Mouse (Mus musculus): ENCODE measurements around the gene Cnnm4. TPM values are rescaled to one million over a fixed set of nuclear protein-coding genes. Genes with fewer than 3 reads are reported as not detected.
A peak's percentile ranks its signal among the peaks of the same experiment; 100 is the strongest.

The Cnnm4 gene
- polyA plus RNA-seq, 1 experiment = 5.6 TPM

DNA sequence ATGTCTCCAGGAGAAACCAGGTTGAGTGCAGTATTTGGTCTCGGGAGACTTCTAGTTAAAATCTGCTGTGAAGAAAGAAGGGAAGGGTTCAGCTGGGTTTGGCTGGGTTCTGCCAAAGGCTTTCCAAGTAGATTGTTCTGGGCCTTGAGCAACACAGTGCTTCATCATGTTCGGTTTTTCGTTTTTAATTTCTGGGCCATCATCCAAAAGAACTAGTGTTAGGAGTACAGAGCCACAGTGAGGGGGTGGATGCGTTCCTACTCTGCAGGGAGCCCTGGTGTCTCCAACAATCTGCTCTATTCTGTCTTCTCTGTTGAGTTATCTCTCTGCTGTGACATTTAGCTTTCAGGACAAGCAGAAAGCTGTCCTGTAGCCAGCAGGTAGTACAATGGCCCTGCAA, 30.3 kb upstream of the Cnnm4 start:
- Histone ChIP-seq H3K27ac (ENCODE audit: insufficient read depth, low read length) (no peak overlapping the region), H3K4me1 (ENCODE audit: control insufficient read depth, insufficient read depth, insufficient read length) (peaks cover 5% of the 10 kb centered on the region), H3K27me3 (ENCODE audit: control insufficient read depth, insufficient read depth, low read length) (no peaks in the 10 kb centered on the region), H3K36me3 (ENCODE audit: control insufficient read depth, insufficient read depth, low read length) (peaks cover 17% of the 10 kb centered on the region), H3K4me3 (ENCODE audit: extremely low read depth, insufficient read depth, insufficient read length) (no peak overlapping the region)
- 86% methylated on average over 4 of the region's 4 CpGs for WGBS
- TF ChIP-seq CTCF (IDR thresholded peaks at IDR 0.05; ENCODE audit: extremely low read depth, insufficient read depth, insufficient read length, insufficient replicate concordance) = no peak
- TF ChIP-seq POLR2A (IDR thresholded peaks at IDR 0.05; ENCODE audit: low read depth, low read length) = no peak
- DNase-seq (ENCODE audit: low read depth in 1 of 2, low spot score in 2 of 2) = no peak

DNA sequence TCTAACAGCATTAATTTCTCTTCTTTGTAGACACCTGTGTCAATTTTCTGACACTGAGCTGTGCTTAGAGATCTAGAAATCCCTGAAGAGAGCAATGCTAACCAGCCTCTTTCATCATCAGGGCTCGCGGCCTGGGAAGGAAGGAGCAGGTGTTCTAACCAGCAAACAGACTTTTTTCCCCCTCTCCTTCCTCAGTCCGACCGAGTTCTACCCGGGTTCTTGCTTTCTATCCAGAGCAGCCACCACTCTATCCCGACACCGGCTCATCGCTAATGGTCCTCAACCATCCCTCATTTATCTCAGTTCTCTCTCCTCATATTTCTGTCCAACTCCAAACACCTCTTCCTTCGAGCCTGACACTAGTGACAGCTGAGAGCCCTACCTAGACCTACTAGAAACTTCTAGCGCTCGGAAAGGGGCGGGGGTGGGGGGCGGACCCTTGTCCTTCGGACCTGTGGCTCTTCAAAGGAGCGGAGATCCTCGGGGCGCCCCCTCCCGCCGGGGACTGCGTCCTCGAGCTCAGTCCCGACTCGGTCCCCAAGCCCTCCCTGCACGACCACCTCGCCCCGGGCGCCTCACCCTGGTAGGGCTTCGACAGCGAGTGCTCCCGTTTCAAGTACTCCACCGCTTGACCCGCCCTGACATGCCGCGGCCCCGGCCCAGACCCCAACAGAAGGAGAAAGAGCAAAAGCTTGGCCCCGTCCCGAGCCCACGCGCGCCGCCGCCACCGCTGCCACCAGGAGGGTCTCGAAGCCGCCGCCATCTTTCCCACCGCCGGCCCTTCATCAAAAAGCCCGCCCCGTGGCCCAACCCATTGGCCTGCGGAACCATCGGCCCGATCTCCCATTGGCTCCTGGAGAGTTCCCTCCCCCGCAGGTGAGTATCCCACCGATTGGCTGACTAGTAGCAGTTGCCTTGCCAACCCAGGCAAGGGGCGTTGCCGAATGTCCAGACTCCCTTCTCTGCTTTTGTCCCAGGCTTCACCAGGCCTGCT, 26.7 kb upstream of the Cnnm4 start, which contains the start of gene Lman2l:
Gene Lman2l (minus strand): TSS at position 801 of the 994 bp plus-strand sequence.
- under 1% methylated on average over 57 of the region's 57 CpGs for WGBS
- no peak for TF ChIP-seq POLR2A (IDR thresholded peaks at IDR 0.05; ENCODE audit: low read depth, low read length)
- no peak for TF ChIP-seq CTCF (IDR thresholded peaks at IDR 0.05; ENCODE audit: extremely low read depth, insufficient read depth, insufficient read length, insufficient replicate concordance)

DNA sequence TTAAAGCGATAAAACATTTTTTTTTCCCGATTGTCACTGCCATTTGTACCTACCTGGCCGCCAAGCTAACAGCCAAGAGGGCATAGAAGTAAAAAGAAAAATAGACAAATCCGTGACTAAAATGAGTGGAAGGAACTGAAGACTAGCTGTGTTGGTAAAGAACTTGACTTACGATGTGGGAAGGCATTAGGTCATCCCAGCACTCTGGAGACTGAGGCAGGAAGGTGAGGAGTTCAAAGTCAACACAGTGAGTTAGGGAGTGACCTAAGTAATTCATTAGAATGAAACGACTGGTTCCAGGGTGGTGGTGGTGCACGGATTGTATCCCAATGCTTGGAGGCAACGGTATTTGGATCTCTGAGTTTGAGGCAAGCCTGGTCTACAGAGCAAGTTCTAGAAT, 25.9 kb upstream of the Cnnm4 start:
- Histone ChIP-seq H3K4me1 (ENCODE audit: control insufficient read depth, insufficient read depth, insufficient read length) (peaks cover 7% of the 10 kb centered on the region), H3K27ac (ENCODE audit: insufficient read depth, low read length) (no peak overlapping the region), H3K36me3 (ENCODE audit: control insufficient read depth, insufficient read depth, low read length) (0 out of 2 replicates have a peak, but pooled peaks cover 1% of the 10 kb centered on the region), H3K4me3 (ENCODE audit: extremely low read depth, insufficient read depth, insufficient read length) (no peak overlapping the region), H3K27me3 (ENCODE audit: control insufficient read depth, insufficient read depth, low read length) (no peaks in the 10 kb centered on the region)
- DNase-seq (ENCODE audit: low read depth in 1 of 2, low spot score in 2 of 2) = no peak
- TF ChIP-seq CTCF (IDR thresholded peaks at IDR 0.05; ENCODE audit: extremely low read depth, insufficient read depth, insufficient read length, insufficient replicate concordance) = no peak
- 46% methylated on average over 8 of the region's 8 CpGs for WGBS

More for the DNA sequence above, 26.7 kb upstream of the Cnnm4 start, which contains the start of gene Lman2l:
- Histone ChIP-seq H3K27me3 (ENCODE audit: control insufficient read depth, insufficient read depth, low read length) (no peaks in the 10 kb centered on the region), H3K27ac (ENCODE audit: insufficient read depth, low read length) (peak within 1 kb of the TSS; percentile 49; the same call in 1 of the 2 replicates), H3K4me1 (ENCODE audit: control insufficient read depth, insufficient read depth, insufficient read length) (peaks cover 7% of the 10 kb centered on the region), H3K36me3 (ENCODE audit: control insufficient read depth, insufficient read depth, low read length) (0 out of 2 replicates have a peak, but pooled peaks cover 1% of the 10 kb centered on the region), H3K4me3 (ENCODE audit: extremely low read depth, insufficient read depth, insufficient read length) (peak within 1 kb of the TSS; percentile 89)
- DNase-seq (ENCODE audit: low read depth in 1 of 2, low spot score in 2 of 2) = peak; percentile 85 to 97

DNA sequence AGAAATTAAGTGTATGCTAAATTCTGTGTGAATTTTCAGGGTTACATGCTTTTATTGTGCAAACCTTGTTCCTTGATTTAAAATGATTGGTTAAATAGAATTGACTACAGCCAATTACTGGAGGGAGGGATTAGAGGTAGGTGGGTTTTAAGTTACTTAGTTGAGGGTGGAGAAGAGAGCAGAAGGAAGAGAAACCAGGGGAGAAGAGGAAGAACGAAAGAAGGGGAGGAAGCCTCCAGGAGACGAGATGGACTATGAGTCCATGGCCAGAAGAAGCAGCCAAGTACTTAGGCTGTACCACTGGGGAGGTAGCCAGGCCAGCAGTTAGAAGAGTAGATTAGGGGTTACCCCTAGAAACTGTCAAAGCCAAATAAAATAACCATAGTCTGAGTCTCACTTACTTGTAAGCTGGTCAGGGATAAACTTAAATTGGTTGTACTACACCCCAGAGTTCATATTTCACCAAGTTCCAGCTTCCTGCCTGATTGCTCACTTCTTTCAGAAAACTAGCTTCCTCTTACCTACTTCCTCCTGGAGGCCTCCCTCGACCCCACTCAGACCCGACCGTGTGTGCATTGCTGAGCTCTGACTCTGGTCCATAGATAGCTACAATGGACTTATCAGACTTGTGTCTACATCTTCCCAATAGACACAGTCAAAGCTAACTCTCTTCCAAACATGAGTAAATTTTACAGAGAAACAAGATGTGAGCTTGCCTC, 25.2 kb upstream of the Cnnm4 start:
- no peak overlapping the region for H3K4me3 ChIP-seq (ENCODE audit: extremely low read depth, insufficient read depth, insufficient read length)
- peaks cover 7% of the 10 kb centered on the region for H3K4me1 ChIP-seq (ENCODE audit: control insufficient read depth, insufficient read depth, insufficient read length)
- no peaks in the 10 kb centered on the region for H3K27me3 ChIP-seq (ENCODE audit: control insufficient read depth, insufficient read depth, low read length)
- TF ChIP-seq POLR2A (IDR thresholded peaks at IDR 0.05; ENCODE audit: low read depth, low read length) (no peak), CTCF (IDR thresholded peaks at IDR 0.05; ENCODE audit: extremely low read depth, insufficient read depth, insufficient read length, insufficient replicate concordance) (no peak)
- H3K27ac ChIP-seq (ENCODE audit: insufficient read depth, low read length) = no peak overlapping the region
- H3K36me3 ChIP-seq (ENCODE audit: control insufficient read depth, insufficient read depth, low read length) = 0 out of 2 replicates have a peak, but pooled peaks cover 1% of the 10 kb centered on the region
- no peak for DNase-seq (ENCODE audit: low read depth in 1 of 2, low spot score in 2 of 2)
- 19% methylated on average over 5 of the region's 5 CpGs for WGBS

DNA sequence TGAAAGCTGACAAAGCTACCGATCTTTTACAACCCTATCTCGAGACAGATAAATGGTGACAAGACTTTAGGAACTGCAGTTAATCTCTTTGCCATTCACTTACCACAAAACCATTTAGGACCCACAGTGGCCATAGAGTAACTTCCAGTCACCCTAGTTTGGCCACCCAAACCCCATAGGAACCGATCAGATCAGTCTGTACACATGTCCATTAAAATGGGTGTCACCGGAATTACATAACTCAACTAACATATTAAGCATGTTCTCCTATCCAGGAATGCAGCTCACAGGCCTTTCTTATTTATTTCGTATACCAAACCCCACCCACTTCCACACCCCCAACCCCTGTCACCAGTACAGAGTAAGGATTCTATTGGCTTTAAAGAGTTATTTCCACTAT, 24.6 kb upstream of the Cnnm4 start:
- no peak for TF ChIP-seq CTCF (IDR thresholded peaks at IDR 0.05; ENCODE audit: extremely low read depth, insufficient read depth, insufficient read length, insufficient replicate concordance)
- H3K27ac ChIP-seq (ENCODE audit: insufficient read depth, low read length) = no peak overlapping the region
- H3K4me1 ChIP-seq (ENCODE audit: control insufficient read depth, insufficient read depth, insufficient read length) = peaks cover 7% of the 10 kb centered on the region
- H3K36me3 ChIP-seq (ENCODE audit: control insufficient read depth, insufficient read depth, low read length) = no peaks in the 10 kb centered on the region
- WGBS = 85% methylated on average over 5 of the region's 5 CpGs
- no peak for DNase-seq (ENCODE audit: low read depth in 1 of 2, low spot score in 2 of 2)
- H3K27me3 ChIP-seq (ENCODE audit: control insufficient read depth, insufficient read depth, low read length) = no peaks in the 10 kb centered on the region
- no peak overlapping the region for H3K4me3 ChIP-seq (ENCODE audit: extremely low read depth, insufficient read depth, insufficient read length)

DNA sequence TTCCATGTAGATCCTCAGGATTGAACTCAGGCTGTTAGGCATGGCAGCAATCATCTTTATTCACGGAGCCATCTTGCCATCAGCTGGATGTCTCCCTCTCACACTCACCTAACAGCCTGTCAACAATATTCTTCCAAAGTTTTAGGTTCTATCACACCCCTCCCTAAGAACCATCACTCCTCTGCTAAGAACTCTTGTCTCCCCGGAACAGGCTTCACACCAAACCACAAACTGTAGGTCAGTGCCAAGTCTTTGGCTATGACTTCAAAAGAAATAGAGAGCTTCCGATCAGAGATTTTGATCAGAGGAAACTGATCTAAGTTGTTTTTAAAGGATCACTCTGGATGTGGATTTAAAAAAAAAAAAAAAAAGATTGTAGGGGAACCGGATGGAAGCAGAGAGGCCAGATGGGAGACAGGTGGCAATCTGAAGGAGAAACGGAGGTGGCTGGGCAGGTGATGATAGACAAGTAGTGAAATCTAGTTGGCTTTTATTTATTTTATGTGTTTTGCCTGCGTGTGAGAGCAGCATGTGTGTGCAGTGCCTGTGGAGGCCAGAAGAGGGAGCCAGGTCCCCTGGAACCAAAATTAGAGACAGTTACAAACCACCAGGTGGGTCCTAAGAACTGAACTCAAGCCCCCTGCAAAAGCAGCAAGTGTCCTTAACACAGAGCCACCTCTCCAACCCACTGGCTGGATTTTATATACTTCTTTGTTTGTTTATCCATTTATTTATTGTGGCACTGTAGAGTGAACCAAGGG, 17.2 kb upstream of the Cnnm4 start:
- 83% methylated on average over 6 of the region's 6 CpGs for WGBS
- Histone ChIP-seq H3K4me3 (ENCODE audit: extremely low read depth, insufficient read depth, insufficient read length) (no peak overlapping the region), H3K27ac (ENCODE audit: insufficient read depth, low read length) (no peak overlapping the region), H3K4me1 (ENCODE audit: control insufficient read depth, insufficient read depth, insufficient read length) (no peaks in the 10 kb centered on the region), H3K27me3 (ENCODE audit: control insufficient read depth, insufficient read depth, low read length) (no peaks in the 10 kb centered on the region), H3K36me3 (ENCODE audit: control insufficient read depth, insufficient read depth, low read length) (no peaks in the 10 kb centered on the region)
- DNase-seq (ENCODE audit: low read depth in 1 of 2, low spot score in 2 of 2) = no peak
- TF ChIP-seq POLR2A (IDR thresholded peaks at IDR 0.05; ENCODE audit: low read depth, low read length) (no peak), CTCF (IDR thresholded peaks at IDR 0.05; ENCODE audit: extremely low read depth, insufficient read depth, insufficient read length, insufficient replicate concordance) (no peak)
